Mouse (Mus musculus) embryonic stem cell, embryonic (primary cell): ENCODE measurements around the gene Lingo1.

ENCODE experiments used
- CTCF ChIA-PET, 4 experiments: fragments of 300-600 bp in 2 of 4; fragments of 350-600 bp in 2 of 4; sonication (Branson Sonifier 250); formaldehyde crosslinking; loops; one replicate each; lab custom pipeline; 2022; ENCODE audit warnings: inconsistent platforms in 2 of 4; lab: Charles Lee
- POLR2A ChIA-PET, 4 experiments: fragments of 300-600 bp in 2 of 4; fragments of 350-600 bp in 2 of 4; sonication (Branson Sonifier 250); formaldehyde crosslinking; loops; one replicate each; lab custom pipeline; 2022; ENCODE audit warnings: antibody characterized with exemption in 4 of 4, inconsistent platforms in 1 of 4; lab: Charles Lee

Gene Lingo1

GRCm38 (mm10) chr9:56795721-56796655 is at the start of gene Lingo1:
Gene Lingo1, minus strand, starts transcription at chr9:56796468.
- ChIA-PET POLR2A (interaction anchor here in 3 of 4 experiments (0.6 to 1.8 kb wide), 9 partner anchors 15 to 412 kb away, joined by 3 to 5 read pairs (median 4); partner anchors contain the start of genes Commd4 (in 1 of the 3), Hmg20a (in 1 of the 3) and Peak1 (in 1 of the 3)), CTCF (interaction anchor here (0.6 to 5.9 kb wide), 16 partner anchors 8 to 464 kb away, joined by 3 to 63 read pairs (median 4); partner anchors contain the start of genes Hmg20a (in 1 of the 4) and Peak1 (in 1 of the 4))

GRCm38 (mm10) chr9:56844644-56845043 is 48.4 kb upstream of the Lingo1 start:
- ChIA-PET CTCF (interaction anchor here in 3 of 4 experiments (0.5 to 2.0 kb wide), 10 partner anchors 16 to 212 kb away, joined by 3 to 17 read pairs (median 4); no protein-coding TSS in a partner anchor), POLR2A (interaction anchor here in 1 of 4 experiments (0.6 to 1.5 kb wide), 3 partner anchors 31 to 191 kb away, joined by 3 to 5 read pairs (median 3); no protein-coding TSS in a partner anchor)

GRCm38 (mm10) chr9:56843679-56844188 is 47.5 kb upstream of the Lingo1 start:
- CTCF ChIA-PET: interaction anchor here (0.5 to 2.0 kb wide), 29 partner anchors 9 to 654 kb away, joined by 3 to 17 read pairs (median 4); partner anchors contain the start of gene Ptpn9 (in 1 of the 4)
- POLR2A ChIA-PET: interaction anchor here in 1 of 4 experiments (1.5 kb wide), 1 partner anchor 42 kb away, joined by 5 read pairs; no protein-coding TSS in a partner anchor

- POLR2A ChIA-PET: no interaction called here
- CTCF ChIA-PET: no interaction called here
These were observed 46.0 kb upstream of the Lingo1 start for GRCm38 (mm10) chr9:56842303-56842719.

GRCm38 (mm10) chr9:56841864-56842263 is 45.6 kb upstream of the Lingo1 start:
- ChIA-PET CTCF (no interaction called here), POLR2A (no interaction called here)

GRCm38 (mm10) chr9:56840721-56841120 is 44.5 kb upstream of the Lingo1 start:
- ChIA-PET CTCF (no interaction called here), POLR2A (no interaction called here)

- ChIA-PET CTCF (interaction anchor here in 2 of 4 experiments (0.6 to 0.8 kb wide), 2 partner anchors 12 to 1443 kb away, joined by 3 read pairs; no protein-coding TSS in a partner anchor), POLR2A (interaction anchor here in 1 of 4 experiments (0.7 kb wide), 1 partner anchor 38 kb away, joined by 3 read pairs; no protein-coding TSS in a partner anchor)
These were observed 38.9 kb upstream of the Lingo1 start for GRCm38 (mm10) chr9:56835152-56835551.

GRCm38 (mm10) chr9:56832900-56833299 is 36.6 kb upstream of the Lingo1 start:
- CTCF ChIA-PET: interaction anchor here in 3 of 4 experiments (0.6 to 2.3 kb wide), 5 partner anchors 11 to 35 kb away, joined by 3 to 10 read pairs (median 4); no protein-coding TSS in a partner anchor
- POLR2A ChIA-PET: interaction anchor here in 1 of 4 experiments (0.5 to 0.6 kb wide), 2 partner anchors 298 to 384 kb away, joined by 4 to 5 read pairs; no protein-coding TSS in a partner anchor

- POLR2A ChIA-PET: interaction anchor here in 1 of 4 experiments (1.4 kb wide), 1 partner anchor 11 kb away, joined by 3 read pairs; no protein-coding TSS in a partner anchor
- CTCF ChIA-PET: interaction anchor here in 3 of 4 experiments (0.7 to 2.3 kb wide), 5 partner anchors 12 to 563 kb away, joined by 3 to 10 read pairs (median 4); no protein-coding TSS in a partner anchor
These were observed 35.6 kb upstream of the Lingo1 start for GRCm38 (mm10) chr9:56831904-56832303.

- POLR2A ChIA-PET: interaction anchor here in 3 of 4 experiments (0.6 to 1.6 kb wide), 6 partner anchors 17 to 892 kb away, joined by 3 to 5 read pairs (median 3); partner anchors contain the start of gene Scaper (in 1 of the 3)
These were observed 33.9 kb upstream of the Lingo1 start for GRCm38 (mm10) chr9:56830162-56830561.

GRCm38 (mm10) chr9:56828841-56829240 is 32.6 kb upstream of the Lingo1 start:
- ChIA-PET POLR2A (interaction anchor here in 1 of 4 experiments (1.6 kb wide), 1 partner anchor 61 kb away, joined by 3 read pairs; no protein-coding TSS in a partner anchor), CTCF (interaction anchor here in 1 of 4 experiments (1.8 kb wide), 1 partner anchor 19 kb away, joined by 6 read pairs; no protein-coding TSS in a partner anchor)

More at GRCm38 (mm10) chr9:56830162-56830561, 33.9 kb upstream of the Lingo1 start:
- CTCF ChIA-PET: interaction anchor here (0.5 to 1.8 kb wide), 13 partner anchors 13 to 1747 kb away, joined by 3 to 7 read pairs (median 4); no protein-coding TSS in a partner anchor

GRCm38 (mm10) chr9:56828146-56828545 is 31.9 kb upstream of the Lingo1 start:
- CTCF ChIA-PET: interaction anchor here in 1 of 4 experiments (0.7 kb wide), 1 partner anchor 220 kb away, joined by 6 read pairs; no protein-coding TSS in a partner anchor
- POLR2A ChIA-PET: interaction anchor here in 2 of 4 experiments (0.6 to 1.6 kb wide), 4 partner anchors 61 to 1711 kb away, joined by 3 to 7 read pairs (median 3); no protein-coding TSS in a partner anchor

GRCm38 (mm10) chr9:56825476-56826213 is 29.4 kb upstream of the Lingo1 start:
- ChIA-PET POLR2A (no interaction called here), CTCF (interaction anchor here in 3 of 4 experiments (0.6 to 2.1 kb wide), 17 partner anchors 12 to 434 kb away, joined by 3 to 11 read pairs (median 3); partner anchors contain the start of gene Lingo1 (in 1 of the 3))

GRCm38 (mm10) chr9:56824900-56825299 is 28.6 kb upstream of the Lingo1 start:
- ChIA-PET CTCF (interaction anchor here (0.6 to 2.1 kb wide), 29 partner anchors 9 to 1008 kb away, joined by 3 to 11 read pairs (median 4); partner anchors contain the start of gene Lingo1 (in 1 of the 4)), POLR2A (no interaction called here)

- ChIA-PET POLR2A (interaction anchor here in 1 of 4 experiments (1.4 kb wide), 1 partner anchor 14 kb away, joined by 5 read pairs; the partner anchor contains the start of gene Lingo1), CTCF (no interaction called here)
These were observed 14.6 kb upstream of the Lingo1 start for GRCm38 (mm10) chr9:56810916-56811315.

GRCm38 (mm10) chr9:56807990-56808389 is 11.7 kb upstream of the Lingo1 start:
- ChIA-PET POLR2A (no interaction called here), CTCF (no interaction called here)

GRCm38 (mm10) chr9:56803146-56803545 is 6.9 kb upstream of the Lingo1 start:
- POLR2A ChIA-PET: interaction anchor here in 1 of 4 experiments (0.5 kb wide), 2 partner anchors 124 to 148 kb away, joined by 3 to 5 read pairs; partner anchors contain the start of gene Snupn
- CTCF ChIA-PET: interaction anchor here in 2 of 4 experiments (0.5 to 1.2 kb wide), 2 partner anchors 23 to 112 kb away, joined by 3 read pairs; no protein-coding TSS in a partner anchor
